In the genomic region with DNA sequence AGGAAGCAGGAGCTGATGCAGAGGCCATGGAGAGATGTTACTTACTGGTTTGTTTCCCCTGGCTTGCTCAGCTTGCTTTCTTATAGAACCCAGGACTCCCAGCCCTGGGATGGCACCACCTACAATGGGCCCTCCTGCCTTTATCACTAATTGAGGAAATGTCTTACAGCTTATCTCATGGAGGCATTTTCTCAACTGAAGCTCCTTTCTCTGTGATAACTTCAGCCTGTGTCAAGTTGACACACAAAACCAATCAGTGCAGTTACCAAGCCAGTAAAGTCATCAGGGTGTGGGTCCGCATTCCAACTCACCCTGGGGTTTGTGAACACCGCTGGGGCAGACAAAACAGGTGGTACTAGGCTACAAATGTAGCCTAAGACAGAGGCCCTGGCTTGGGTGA, we compare ENCODE assay signal across 15 mouse cellular contexts. TPM values are rescaled to one million over a fixed set of nuclear protein-coding genes. Genes with fewer than 3 reads are reported as not detected.
"Had no signal": no experiment of that assay in that cellular context is flagged by ENCODE, and none has a peak within 500 bp of the region (broad histone marks: within the 10 kb centered on the region; RNA-seq: fewer than 3 reads in every experiment).

No protein-coding gene starts in this region.

RNA-seq across cellular contexts. Expression of a gene that starts 26.0 kb away (rescaled TPM):
- total RNA-seq: heart, postnatal 25 days; heart, postnatal 36 days; heart, postnatal 4 days; hematopoietic stem cell, adult 5-6 weeks; layer of hippocampus, postnatal 25 days; layer of hippocampus, postnatal 36 days; left cerebral cortex, adult 18-20 months; left cerebral cortex, adult 2 months had no signal
- polyA plus RNA-seq: heart, embryonic 12.5 days; heart, embryonic 13.5 days; heart, embryonic 14.5 days; heart, embryonic 15.5 days; inflammation-experienced regulatory T-cells, adult 6 months; intestine, embryonic 16.5 days; large intestine, adult 2 months had no signal
